Mouse (Mus musculus) forebrain, postnatal 0 days (tissue): ENCODE measurements around the gene Wdfy3. TPM values are rescaled to one million over a fixed set of nuclear protein-coding genes. Genes with fewer than 3 reads are reported as not detected.

Source experiments
- ATAC-seq: fragments of 200-750 bp; cut with Nextera tagmentation; 2 replicates; pipeline ENCODE4 v1.8.0; 2017; ENCODE audit warnings: mild to moderate bottlenecking, moderate library complexity
- DNase-seq: peaks from one replicate; pipeline ENCODE4 v3.0.0-alpha.2; 2015
- H3K27ac ChIP-seq: fragments of 300-500 bp; sonication (generic); 2 replicates; pipeline ENCODE4 v1.5.1; 2014; ENCODE audit warnings: low read depth, mild to moderate bottlenecking, antibody characterized with exemption, low read length, moderate library complexity, mixed read lengths
- H3K27me3 ChIP-seq: fragments of 300-500 bp; sonication (generic); 2 replicates; pipeline ENCODE4 v1.6.1; 2014; ENCODE audit warnings: mild to moderate bottlenecking, low read length, mixed read lengths; ENCODE audit not compliant: insufficient read depth
- H3K36me3 ChIP-seq: fragments of 300-500 bp; sonication (generic); 2 replicates; pipeline ENCODE4 v1.6.1; 2014; ENCODE audit warnings: mild to moderate bottlenecking, moderate library complexity; ENCODE audit not compliant: insufficient read depth
- H3K4me1 ChIP-seq: fragments of 300-500 bp; sonication (generic); 2 replicates; pipeline ENCODE4 v1.6.1; 2014; ENCODE audit warnings: antibody characterized with exemption; ENCODE audit not compliant: insufficient read depth
- H3K4me2 ChIP-seq: fragments of 300-500 bp; sonication (generic); 2 replicates; pipeline ENCODE4 v1.6.1; 2014; ENCODE audit warnings: low read depth, mild to moderate bottlenecking, moderate library complexity
- H3K4me3 ChIP-seq: fragments of 300-500 bp; sonication (generic); 2 replicates; pipeline ENCODE4 v1.5.1; 2014; ENCODE audit warnings: low read depth, low read length, mixed read lengths
- H3K9ac ChIP-seq: fragments of 300-500 bp; sonication (generic); 2 replicates; pipeline ENCODE4 v1.6.1; 2014; ENCODE audit warnings: mild to moderate bottlenecking
- H3K9me3 ChIP-seq: fragments of 300-500 bp; sonication (generic); 2 replicates; pipeline ENCODE4 v1.6.1; 2016; ENCODE audit warnings: low read length
- CTCF ChIP-seq: sonication (generic); IDR thresholded peaks from 2 replicates; pipeline ENCODE4 v1.5.1; 2016; ENCODE audit warnings: antibody characterized with exemption, control low read depth, low read depth
- WGBS: fragments of 180-500 bp; shearing (Covaris S2); extraction: QIAGEN DNeasy Blood & Tissue Kit; methylation state at CpG from one replicate; pipeline ENCODE4 v1.1.7; 2014; 5-methylcytosine and 5-hydroxymethylcytosine counted together
- polyA plus RNA-seq: library from polyadenylated mRNA; unstranded; fragments of >200 nt; fragmentation: Nextera tagmentation; extraction: Ambion mirVana; gene quantifications from 2 replicates; pipeline ENCODE4 v1.2.1, GENCODE M21; 2015
- total RNA-seq: library from RNA; depleted of rRNA; stranded (reverse); fragments of >200 nt; gene quantifications from 2 replicates; pipeline ENCODE4 v1.2.3, GENCODE M21; 2014

Gene Wdfy3
- total and polyA plus RNA-seq, 2 experiments from 2014 or later, result 15.4 to 68.8 TPM

DNA sequence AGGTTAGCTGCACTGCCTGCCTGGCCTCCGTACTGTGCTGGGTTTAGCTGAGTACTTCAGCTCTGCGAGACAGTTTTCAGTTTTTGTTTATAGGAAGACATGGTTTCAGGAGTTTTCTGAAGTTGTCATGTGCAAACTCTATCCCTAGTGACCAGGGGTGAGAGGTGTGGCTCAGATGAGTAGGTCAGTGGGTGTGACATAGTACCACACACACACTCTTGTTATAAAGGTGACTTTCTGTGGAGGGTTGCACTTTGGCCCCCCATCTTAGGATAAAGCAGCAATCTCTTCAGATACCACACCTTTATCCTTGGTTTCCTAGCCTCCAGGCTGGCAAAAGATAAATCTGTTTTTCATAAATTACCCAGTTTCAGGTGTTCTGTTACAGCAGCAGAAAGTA lies 284.9 kb downstream of the Wdfy3 start:
- no peak for ATAC-seq
- Histone ChIP-seq H3K4me1 (no peaks in the 10 kb centered on the region), H3K9ac (no peak overlapping the region), H3K9me3 (no peaks in the 10 kb centered on the region), H3K4me2 (no peak overlapping the region), H3K36me3 (no peaks in the 10 kb centered on the region), H3K4me3 (no peak overlapping the region), H3K27ac (no peak overlapping the region), H3K27me3 (no peaks in the 10 kb centered on the region)
- 85% methylated on average over 2 of the region's 2 CpGs for WGBS
- DNase-seq, result no peak
- no peak for TF ChIP-seq CTCF

DNA sequence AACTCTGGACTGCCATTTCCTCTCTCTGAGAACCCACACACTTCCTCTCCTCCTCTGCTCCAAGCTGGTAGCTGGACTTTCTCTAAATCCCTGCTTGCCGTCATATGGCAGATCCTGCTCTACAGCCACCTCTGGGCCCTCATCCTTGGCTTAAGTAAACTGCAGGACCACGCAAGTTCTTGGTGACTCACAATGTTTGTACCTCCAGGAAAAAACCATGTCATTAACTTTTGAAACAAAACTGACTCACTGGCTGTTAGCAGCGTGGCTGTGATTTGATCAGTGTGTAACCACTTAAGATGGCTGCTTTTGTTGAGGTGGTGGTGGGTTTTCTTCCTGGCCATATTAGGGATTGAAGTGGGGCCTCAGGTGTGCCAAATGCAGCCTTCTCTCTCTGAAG lies 285.4 kb downstream of the Wdfy3 start:
- H3K4me1 ChIP-seq, result no peaks in the 10 kb centered on the region
- no peak overlapping the region for H3K9ac ChIP-seq
- no peak overlapping the region for H3K27ac ChIP-seq
- no peak for DNase-seq
- 75% methylated on average over 3 of the region's 3 CpGs for WGBS
- ATAC-seq, result no peak
- no peaks in the 10 kb centered on the region for H3K36me3 ChIP-seq
- no peaks in the 10 kb centered on the region for H3K9me3 ChIP-seq
- no peak overlapping the region for H3K4me2 ChIP-seq
- no peaks in the 10 kb centered on the region for H3K27me3 ChIP-seq
- H3K4me3 ChIP-seq, result no peak overlapping the region
- no peak for TF ChIP-seq CTCF
